Mouse (Mus musculus): Measurements from ENCODE around the gene Zcchc8.
"Not testable (repeated sequence)": the region's sequence is repeated elsewhere in the genome, so short reads cannot be mapped to it uniquely, and the experiment has no call there.

Zcchc8 gene

DNA sequence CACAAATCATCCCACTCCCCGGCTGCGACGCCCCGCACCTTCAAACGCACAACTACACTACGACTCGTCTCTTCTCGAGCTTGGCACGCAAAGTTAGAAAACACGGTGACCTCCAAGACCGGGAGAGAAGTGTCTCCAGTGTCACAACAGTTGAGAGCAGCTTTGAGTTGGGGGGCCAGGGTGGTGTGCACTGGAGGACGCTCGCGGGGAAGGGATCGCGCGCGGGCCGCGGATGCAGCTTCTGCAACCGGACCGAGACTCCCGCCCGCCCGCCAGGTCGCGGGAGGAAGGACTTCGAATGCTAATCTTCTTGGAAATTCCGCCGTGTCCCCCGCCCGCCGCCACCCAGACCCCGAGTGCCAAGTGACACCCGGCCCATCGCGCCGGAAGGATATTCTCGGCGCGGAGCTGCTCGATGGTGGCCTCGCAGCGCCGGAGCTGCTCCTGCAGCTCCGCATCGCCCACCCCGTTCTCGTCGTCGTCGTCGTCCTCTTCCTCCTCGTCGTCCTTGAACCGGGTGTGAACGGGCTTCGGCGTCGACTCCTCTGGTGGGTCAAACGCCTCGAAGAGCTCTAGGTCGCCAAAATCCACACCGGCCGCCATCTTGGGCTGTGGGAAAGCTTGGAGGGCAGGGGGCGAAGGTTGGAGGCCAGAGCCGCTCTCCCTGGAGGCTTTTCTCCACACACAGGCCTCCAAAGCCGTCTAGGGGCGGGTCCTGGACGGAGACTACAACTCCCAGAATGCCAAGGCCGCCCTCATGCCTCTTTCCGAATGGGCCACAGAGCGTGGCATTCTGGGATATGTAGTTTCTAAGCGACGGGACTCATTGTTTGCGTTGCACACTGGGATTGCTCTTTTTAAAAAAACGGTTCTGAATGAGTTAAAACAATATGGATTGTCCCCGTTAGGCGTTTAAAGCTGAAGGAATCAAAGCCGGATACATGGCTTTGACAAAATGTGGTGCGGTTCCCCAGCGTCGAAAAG lies at the start of gene Zcchc8:
Gene Zcchc8, minus strand, starts transcription at position 773 of the 984 bp plus-strand sequence.
- DNase-seq = peak; percentile 98

- not testable (repeated sequence) for DNase-seq
Measured at GRCm38 (mm10) chr5:123766455-123766854, 45.6 kb upstream of the Zcchc8 start.

GRCm38 (mm10) chr5:123765506-123765905 lies 44.6 kb upstream of the Zcchc8 start:
- no peak for DNase-seq

DNA sequence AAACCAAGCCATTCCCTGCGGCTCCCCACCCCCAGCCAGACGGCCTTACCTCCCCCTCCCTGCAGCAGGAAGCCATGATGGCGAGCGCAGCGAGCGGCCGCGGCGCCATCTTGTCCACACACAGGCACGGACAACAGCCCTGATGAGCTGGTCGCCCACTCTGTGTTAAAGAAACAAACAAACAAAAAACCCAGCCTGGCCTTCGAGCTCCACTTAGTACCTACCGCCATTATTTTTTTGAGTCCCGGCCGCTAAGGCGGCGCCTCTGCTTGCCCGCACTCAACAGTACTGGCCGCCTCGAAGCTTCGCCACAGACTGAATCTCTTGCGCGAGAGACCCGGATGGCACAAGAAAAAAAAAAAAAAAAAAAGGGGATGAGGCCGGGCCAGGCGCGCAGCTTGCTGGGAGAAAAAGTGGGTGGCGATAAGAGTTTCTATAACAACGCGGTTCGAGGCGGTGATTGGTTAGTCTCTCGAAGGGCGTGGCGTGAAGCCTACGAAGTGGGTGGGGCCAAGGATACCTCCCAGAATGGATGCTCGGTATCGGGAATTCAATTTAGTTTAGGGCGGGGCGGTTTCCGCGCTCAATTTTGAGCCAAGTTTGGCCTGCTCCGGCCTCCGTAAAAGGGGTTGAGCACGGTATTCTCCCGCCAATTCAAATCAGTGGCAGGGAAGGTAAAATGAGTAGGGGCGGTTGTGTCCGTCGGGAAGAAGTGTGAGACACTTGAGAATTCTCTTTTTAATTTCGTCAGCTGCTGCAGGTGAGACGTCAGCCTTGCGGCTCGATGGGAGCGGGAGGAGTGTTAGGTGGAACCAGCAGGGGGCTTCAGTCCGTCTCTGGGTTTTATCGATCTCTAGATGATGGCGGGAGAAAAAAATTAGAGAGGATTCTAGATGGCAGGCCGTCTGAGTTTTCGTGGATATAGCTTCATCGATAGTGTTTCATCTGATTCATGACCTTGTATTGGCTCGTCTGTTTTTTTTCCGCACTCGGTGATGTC lies 28.5 kb upstream of the Zcchc8 start, which contains the start of the genes Rsrc2 and Kntc1:
Gene Rsrc2, minus strand, starts transcription at position 350 of the 1,000 bp plus-strand sequence.
Gene Kntc1, plus strand, starts transcription at position 652 of the 1,000 bp plus-strand sequence.
- DNase-seq = peak; percentile 100

DNA sequence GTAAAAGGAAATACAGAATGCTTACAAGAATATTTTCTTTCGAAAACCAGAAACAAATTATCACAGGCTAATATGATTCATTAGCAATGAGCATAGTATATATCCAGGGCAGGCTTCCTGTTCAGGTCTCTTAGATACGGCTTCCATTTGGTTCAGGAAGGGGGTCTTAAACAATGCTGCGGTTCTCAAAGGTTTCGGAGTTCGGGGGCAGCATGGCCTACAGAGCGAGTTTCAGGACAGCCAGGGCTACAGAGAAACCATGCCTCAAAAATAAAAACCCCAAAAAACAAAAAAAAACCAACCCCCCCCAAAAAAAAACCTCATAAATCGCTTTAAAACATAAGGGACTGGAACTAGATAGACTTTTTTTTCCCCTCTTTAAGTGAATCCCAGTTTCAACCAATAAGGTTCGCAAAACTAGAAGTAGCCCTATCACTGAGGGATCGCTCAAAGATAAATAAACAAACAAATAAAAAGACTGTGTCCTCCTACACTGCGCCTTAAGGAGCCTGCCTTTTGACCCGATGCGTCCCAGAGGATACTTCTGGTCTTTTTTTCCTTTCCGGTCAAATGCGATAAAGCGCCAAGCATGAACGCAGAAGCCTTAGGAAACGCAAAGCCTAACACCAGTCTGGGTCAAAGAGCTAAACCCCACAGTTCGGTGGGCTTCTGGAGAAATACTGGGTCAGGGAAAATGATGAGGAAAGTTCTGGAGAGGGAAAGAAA lies 27.6 kb upstream of the Zcchc8 start:
- peak; percentile 33 for DNase-seq

- no peak for DNase-seq
Measured at GRCm38 (mm10) chr5:123747604-123748003, 26.7 kb upstream of the Zcchc8 start.

DNA sequence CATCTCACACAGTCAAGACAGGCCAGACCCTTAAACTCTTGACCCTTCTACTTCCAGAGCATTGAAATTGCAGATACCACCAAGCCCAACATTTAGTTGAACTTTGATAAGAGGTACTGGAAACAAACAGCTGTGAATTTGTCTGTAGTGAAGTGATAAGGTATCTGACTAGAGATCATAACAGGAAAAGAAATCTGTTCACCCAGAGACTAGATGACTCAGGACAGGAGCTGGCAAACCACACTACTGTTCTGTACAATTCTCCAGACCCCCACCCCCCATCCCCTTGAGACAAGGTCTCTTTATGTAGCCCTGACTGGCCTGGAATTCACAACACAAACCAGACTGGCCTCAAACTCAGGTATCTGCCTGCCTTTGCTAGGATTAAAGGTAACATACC lies 25.4 kb upstream of the Zcchc8 start:
- no peak for DNase-seq

DNA sequence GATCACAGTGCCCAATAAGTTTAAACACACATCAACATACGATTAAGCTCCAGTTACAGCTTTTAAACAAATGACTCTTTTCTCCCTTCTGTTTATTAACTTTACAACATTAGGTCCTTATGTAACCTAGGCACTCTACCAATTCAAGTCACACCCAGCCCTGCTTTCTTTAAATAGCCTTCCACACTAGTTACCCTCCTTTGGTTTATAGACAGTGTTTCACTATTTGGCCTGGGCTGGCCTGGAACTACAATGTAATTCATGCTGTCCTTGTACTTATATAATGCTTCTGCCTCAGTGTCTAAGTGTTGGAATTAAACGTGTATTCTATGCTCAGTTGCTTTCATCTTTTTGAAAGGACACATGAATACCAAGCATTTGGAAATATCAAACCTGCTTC lies 23.5 kb upstream of the Zcchc8 start:
- no peak for DNase-seq

DNA sequence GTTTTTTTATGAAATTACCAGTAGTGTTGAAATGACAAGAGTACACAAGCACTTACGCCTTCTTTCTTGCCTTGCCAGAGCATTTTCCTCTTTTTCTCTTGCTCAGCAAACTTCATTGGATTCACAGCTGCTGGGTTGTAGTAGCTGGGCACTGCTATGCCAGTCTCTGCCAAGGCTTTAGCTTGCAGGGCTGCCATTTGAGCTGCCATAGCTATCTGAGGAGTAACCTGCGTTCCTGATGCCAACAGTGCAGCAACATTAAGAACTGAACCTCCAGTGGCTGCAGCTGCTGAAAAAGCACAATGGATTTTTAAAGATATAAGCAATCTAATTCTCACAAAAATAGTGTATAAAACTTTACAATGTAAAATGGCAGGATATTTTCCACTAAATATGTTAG lies 10.1 kb upstream of the Zcchc8 start:
- DNase-seq = no peak

DNA sequence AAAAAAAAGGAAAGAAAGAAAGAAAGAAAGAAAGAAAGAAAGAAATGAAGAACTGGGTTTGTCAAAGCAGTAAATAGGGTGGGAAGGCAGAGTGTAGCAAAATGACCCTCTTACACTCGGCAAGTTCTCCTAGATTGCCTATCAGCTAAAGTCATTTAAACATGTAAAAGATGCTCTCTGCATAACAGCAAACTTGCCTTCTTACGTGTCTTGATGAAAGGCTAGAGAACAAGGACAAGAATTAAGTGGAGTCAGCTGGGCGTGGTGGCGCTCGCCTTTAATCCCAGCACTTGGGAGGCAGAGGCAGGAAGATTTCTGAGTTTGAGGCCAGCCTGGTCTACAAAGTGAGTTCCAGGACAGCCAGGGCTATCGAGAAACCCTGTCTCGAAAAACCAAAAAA lies 2.9 kb upstream of the Zcchc8 start:
- not testable (repeated sequence) for DNase-seq

DNA sequence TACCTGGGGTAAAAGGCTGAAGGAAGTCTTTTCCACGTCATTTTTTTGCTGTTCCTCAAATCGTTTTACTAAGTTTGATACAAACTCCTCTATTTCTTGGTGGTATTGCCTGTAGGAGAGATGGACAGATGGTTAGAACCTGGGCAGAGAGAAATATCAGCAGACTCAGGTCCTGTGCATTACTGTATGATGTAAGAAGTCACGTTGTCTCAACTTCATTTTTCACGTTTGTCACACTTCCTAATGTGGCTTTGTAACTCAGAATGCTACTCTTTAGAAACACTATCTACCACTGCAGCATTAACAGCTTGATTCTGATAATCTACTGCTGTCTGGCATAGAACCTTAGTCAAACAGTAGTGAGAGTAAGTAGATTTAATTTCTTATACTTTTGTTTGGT lies 6.3 kb downstream of the Zcchc8 start:
- no peak for DNase-seq

DNA sequence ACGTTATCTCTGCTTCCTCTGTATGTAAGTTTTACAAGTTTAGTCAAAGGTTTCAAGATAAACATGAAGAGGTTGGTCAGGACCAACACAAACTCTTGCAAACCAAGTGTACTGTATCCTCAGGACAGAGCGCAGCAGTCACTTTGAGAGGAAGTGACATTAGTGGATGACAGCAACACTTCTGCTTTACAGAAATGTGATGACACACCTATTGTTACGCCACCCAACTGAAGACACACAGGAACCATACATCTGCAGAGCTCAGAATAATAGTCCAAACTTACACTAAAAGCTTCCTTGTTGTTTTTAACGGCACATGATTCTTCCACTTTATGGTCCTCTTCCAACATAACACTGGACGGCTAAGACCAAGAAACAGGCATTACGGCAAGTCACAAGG lies 7.1 kb downstream of the Zcchc8 start:
- no peak for DNase-seq

GRCm38 (mm10) chr5:123709571-123709970 lies 11.3 kb downstream of the Zcchc8 start:
- DNase-seq = no peak

GRCm38 (mm10) chr5:123708598-123708997 lies 12.3 kb downstream of the Zcchc8 start:
- DNase-seq = no peak

- no peak for DNase-seq
Measured at GRCm38 (mm10) chr5:123700625-123701024, 20.3 kb downstream of the Zcchc8 start.

- peak; percentile 90 for DNase-seq
Measured at GRCm38 (mm10) chr5:123699198-123699597, 21.7 kb downstream of the Zcchc8 start.

GRCm38 (mm10) chr5:123696961-123697360 lies 23.9 kb downstream of the Zcchc8 start:
- no peak for DNase-seq

GRCm38 (mm10) chr5:123696244-123696643 lies 24.7 kb downstream of the Zcchc8 start:
- no peak for DNase-seq

DNA sequence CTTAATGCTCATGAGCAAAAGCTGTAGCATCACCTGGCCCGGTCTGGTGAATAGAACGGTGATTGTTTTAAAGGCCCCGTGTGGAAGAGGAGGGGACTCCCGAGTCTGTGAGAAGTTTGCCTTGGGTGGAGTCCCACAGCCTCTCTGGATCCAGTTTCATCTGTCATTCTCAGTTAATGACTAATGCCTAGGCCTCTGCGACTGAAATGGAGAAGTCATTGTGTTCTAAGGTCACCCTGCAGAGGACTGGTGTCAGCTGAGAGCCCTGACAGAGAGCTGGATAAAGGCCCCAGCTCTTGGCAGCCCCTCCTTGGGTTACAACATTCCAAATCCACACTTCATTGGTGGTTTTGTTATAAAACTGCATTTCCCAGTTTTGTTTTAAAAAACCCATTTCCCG lies 26.4 kb downstream of the Zcchc8 start:
- DNase-seq = no peak

DNA sequence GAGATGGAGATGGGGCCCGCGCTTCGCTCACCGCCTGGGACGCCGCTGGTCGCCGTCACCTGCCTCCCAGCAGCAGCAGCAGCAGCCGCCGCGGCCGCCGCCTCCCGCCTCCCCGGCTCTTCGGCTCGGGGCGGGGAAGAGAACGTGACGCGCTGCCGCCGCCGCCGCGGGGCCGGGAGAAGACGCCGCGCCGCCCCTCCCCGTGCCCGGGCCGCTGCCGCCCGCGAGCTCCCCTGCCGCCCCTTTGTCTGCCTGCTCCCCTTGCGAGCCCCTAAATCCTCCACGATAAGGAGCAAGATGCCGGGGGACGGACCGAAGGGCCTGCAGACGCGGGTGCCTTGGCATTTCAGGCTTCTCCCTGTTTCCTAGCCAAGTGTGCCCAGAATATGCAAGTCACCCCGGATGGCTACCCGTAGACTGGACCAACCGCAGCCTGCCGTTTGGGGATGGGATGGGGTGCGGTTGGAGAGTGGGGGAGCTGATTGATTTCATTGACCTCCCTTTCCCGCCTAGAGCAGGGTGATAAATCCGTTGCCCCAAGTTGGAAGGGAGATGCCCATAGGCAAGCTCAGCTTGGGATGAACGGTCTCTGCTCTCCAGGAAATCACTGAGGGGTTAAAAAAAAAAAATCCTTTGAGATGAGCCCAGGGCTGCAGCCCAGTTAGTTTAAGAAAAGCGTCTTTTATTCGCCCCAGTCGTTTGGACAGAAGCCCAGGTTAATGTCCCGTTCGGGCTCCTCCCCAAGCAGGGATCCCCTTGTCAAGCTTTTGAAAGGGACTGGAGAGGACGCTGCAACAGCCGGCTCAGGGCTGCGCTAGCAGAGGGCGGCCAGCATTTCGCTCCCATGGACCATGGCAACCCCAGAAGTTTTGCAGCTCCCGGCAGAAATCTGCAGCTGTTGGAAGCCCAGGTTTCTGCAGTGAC lies 36.4 kb downstream of the Zcchc8 start, which contains the start of gene Clip1:
Gene Clip1, minus strand, starts transcription at position 398 of the 924 bp plus-strand sequence.
- DNase-seq = peak; percentile 70

All from cerebellum, adult 9-10 months (tissue).